Mouse (Mus musculus): ENCODE results near the gene Impg1. TPM values are rescaled to one million over a fixed set of nuclear protein-coding genes. Genes with fewer than 3 reads are reported as not detected.
"Not testable (repeated sequence)": the region's sequence is repeated elsewhere in the genome, so short reads cannot be mapped to it uniquely, and the experiment has no call there.

The Impg1 gene
- polyA plus RNA-seq, 1 experiment from 2014 or later, result not detected

GRCm38 (mm10) chr9:80338026-80338425 lies 127.3 kb downstream of the Impg1 start:
- 94% methylated on average over 6 of the region's 6 CpGs for WGBS
- DNase-seq (ENCODE audit: extremely low spot score, low spot score), result no peak
- H3K4me3 ChIP-seq, result no peak overlapping the region
- H3K27ac ChIP-seq, result no peak overlapping the region
- H3K9me3 ChIP-seq, result no peaks in the 10 kb centered on the region; the same call in 1 of the 2 replicates
- H3K4me1 ChIP-seq, result 0 out of 2 replicates have a peak, but pooled peaks cover 3% of the 10 kb centered on the region
- H3K36me3 ChIP-seq (replicated peaks), result no peaks in the 10 kb centered on the region
- H3K27me3 ChIP-seq (ENCODE audit: poor library complexity, severe bottlenecking), result peaks cover 19% of the 10 kb centered on the region

GRCm38 (mm10) chr9:80335660-80336357 lies 129.5 kb downstream of the Impg1 start:
- H3K27ac ChIP-seq, result no peak overlapping the region
- WGBS, result 90% methylated on average over 13 of the region's 13 CpGs
- no peak for DNase-seq (ENCODE audit: extremely low spot score, low spot score)
- no peak overlapping the region for H3K4me3 ChIP-seq
- no peaks in the 10 kb centered on the region for H3K36me3 ChIP-seq (replicated peaks)
- H3K27me3 ChIP-seq (ENCODE audit: poor library complexity, severe bottlenecking), result peaks cover 25% of the 10 kb centered on the region
- H3K9me3 ChIP-seq, result no peaks in the 10 kb centered on the region
- peaks cover 11% of the 10 kb centered on the region for H3K4me1 ChIP-seq

- H3K9me3 ChIP-seq, result no peaks in the 10 kb centered on the region
- H3K27me3 ChIP-seq (ENCODE audit: poor library complexity, severe bottlenecking), result peaks cover 25% of the 10 kb centered on the region
- H3K4me3 ChIP-seq, result no peak overlapping the region
- no peaks in the 10 kb centered on the region for H3K36me3 ChIP-seq (replicated peaks)
- no peak overlapping the region for H3K27ac ChIP-seq
- DNase-seq (ENCODE audit: extremely low spot score, low spot score), result no peak
- H3K4me1 ChIP-seq, result peaks cover 11% of the 10 kb centered on the region
- 81% methylated on average over 14 of the region's 14 CpGs for WGBS
Observed at GRCm38 (mm10) chr9:80333998-80334605, 131.2 kb downstream of the Impg1 start.

GRCm38 (mm10) chr9:80333466-80333865 lies 131.8 kb downstream of the Impg1 start:
- WGBS, result 72% methylated on average over 8 of the region's 8 CpGs
- peaks cover 25% of the 10 kb centered on the region for H3K27me3 ChIP-seq (ENCODE audit: poor library complexity, severe bottlenecking)
- no peak overlapping the region for H3K27ac ChIP-seq
- no peaks in the 10 kb centered on the region for H3K36me3 ChIP-seq (replicated peaks)
- no peak overlapping the region for H3K4me3 ChIP-seq
- H3K9me3 ChIP-seq, result no peaks in the 10 kb centered on the region
- peaks cover 11% of the 10 kb centered on the region for H3K4me1 ChIP-seq
- no peak for DNase-seq (ENCODE audit: extremely low spot score, low spot score)

GRCm38 (mm10) chr9:80332153-80332552 lies 133.1 kb downstream of the Impg1 start:
- peaks cover 25% of the 10 kb centered on the region for H3K27me3 ChIP-seq (ENCODE audit: poor library complexity, severe bottlenecking)

GRCm38 (mm10) chr9:80321051-80321887 lies 144.0 kb downstream of the Impg1 start:
- not testable (repeated sequence) for H3K27me3 ChIP-seq (ENCODE audit: poor library complexity, severe bottlenecking); H3K36me3 ChIP-seq (replicated peaks); H3K9me3 ChIP-seq; H3K4me1 ChIP-seq; H3K27ac ChIP-seq; H3K4me3 ChIP-seq; DNase-seq (ENCODE audit: extremely low spot score, low spot score)
- 94% methylated on average over 2 of the region's 2 CpGs for WGBS

More at GRCm38 (mm10) chr9:80332153-80332552, 133.1 kb downstream of the Impg1 start:
- peak overlapping the region; percentile 38 for H3K4me3 ChIP-seq
- 22% methylated on average over 14 of the region's 14 CpGs for WGBS
- peaks cover 11% of the 10 kb centered on the region for H3K4me1 ChIP-seq
- H3K27ac ChIP-seq, result no peak overlapping the region
- DNase-seq (ENCODE audit: extremely low spot score, low spot score), result peak; percentile 52
- H3K36me3 ChIP-seq (replicated peaks), result no peaks in the 10 kb centered on the region
- no peaks in the 10 kb centered on the region for H3K9me3 ChIP-seq

- Histone ChIP-seq H3K27me3 (ENCODE audit: poor library complexity, severe bottlenecking) (no peaks in the 10 kb centered on the region), H3K36me3 (replicated peaks) (no peaks in the 10 kb centered on the region), H3K4me1 (no peaks in the 10 kb centered on the region), H3K27ac (no peak overlapping the region), H3K9me3 (no peaks in the 10 kb centered on the region), H3K4me3 (no peak overlapping the region)
- no peak for DNase-seq (ENCODE audit: extremely low spot score, low spot score)
- 89% methylated on average over 6 of the region's 6 CpGs for WGBS
Observed at GRCm38 (mm10) chr9:80318027-80318426, 147.3 kb downstream of the Impg1 start.

GRCm38 (mm10) chr9:80315922-80316321 lies 149.4 kb downstream of the Impg1 start:
- no peaks in the 10 kb centered on the region for H3K27me3 ChIP-seq (ENCODE audit: poor library complexity, severe bottlenecking)
- H3K9me3 ChIP-seq, result no peaks in the 10 kb centered on the region
- WGBS, result 94% methylated on average over 6 of the region's 6 CpGs
- no peak for DNase-seq (ENCODE audit: extremely low spot score, low spot score)
- no peaks in the 10 kb centered on the region for H3K36me3 ChIP-seq (replicated peaks)
- H3K4me3 ChIP-seq, result no peak overlapping the region
- H3K27ac ChIP-seq, result no peak overlapping the region
- no peaks in the 10 kb centered on the region for H3K4me1 ChIP-seq

GRCm38 (mm10) chr9:80313610-80314009 lies 151.7 kb downstream of the Impg1 start:
- H3K9me3 ChIP-seq, result no peaks in the 10 kb centered on the region
- no peaks in the 10 kb centered on the region for H3K27me3 ChIP-seq (ENCODE audit: poor library complexity, severe bottlenecking)
- no peaks in the 10 kb centered on the region for H3K36me3 ChIP-seq (replicated peaks)
- no peak overlapping the region for H3K27ac ChIP-seq
- DNase-seq (ENCODE audit: extremely low spot score, low spot score), result no peak
- H3K4me3 ChIP-seq, result no peak overlapping the region
- no peaks in the 10 kb centered on the region for H3K4me1 ChIP-seq
- 90% methylated on average over 5 of the region's 5 CpGs for WGBS

GRCm38 (mm10) chr9:80307629-80308028 lies 157.7 kb downstream of the Impg1 start:
- no peak overlapping the region for H3K4me3 ChIP-seq
- no peaks in the 10 kb centered on the region for H3K4me1 ChIP-seq
- DNase-seq (ENCODE audit: extremely low spot score, low spot score), result no peak
- no peaks in the 10 kb centered on the region for H3K27me3 ChIP-seq (ENCODE audit: poor library complexity, severe bottlenecking)
- H3K36me3 ChIP-seq (replicated peaks), result no peaks in the 10 kb centered on the region
- H3K9me3 ChIP-seq, result no peaks in the 10 kb centered on the region
- H3K27ac ChIP-seq, result no peak overlapping the region
- WGBS, result 93% methylated on average over 13 of the region's 13 CpGs

- WGBS, result 61% methylated on average over 11 of the region's 11 CpGs
- Histone ChIP-seq H3K4me3 (no peak overlapping the region), H3K27ac (no peak overlapping the region), H3K27me3 (ENCODE audit: poor library complexity, severe bottlenecking) (no peaks in the 10 kb centered on the region), H3K36me3 (replicated peaks) (no peaks in the 10 kb centered on the region), H3K9me3 (no peaks in the 10 kb centered on the region), H3K4me1 (no peaks in the 10 kb centered on the region)
- DNase-seq (ENCODE audit: extremely low spot score, low spot score), result no peak
Observed at GRCm38 (mm10) chr9:80306853-80307252, 158.4 kb downstream of the Impg1 start.

- Histone ChIP-seq H3K9me3 (no peaks in the 10 kb centered on the region), H3K27me3 (ENCODE audit: poor library complexity, severe bottlenecking) (no peaks in the 10 kb centered on the region), H3K36me3 (replicated peaks) (no peaks in the 10 kb centered on the region), H3K4me1 (no peaks in the 10 kb centered on the region), H3K27ac (no peak overlapping the region), H3K4me3 (no peak overlapping the region)
- WGBS, result 93% methylated on average over 4 of the region's 4 CpGs
- DNase-seq (ENCODE audit: extremely low spot score, low spot score), result no peak
Observed at GRCm38 (mm10) chr9:80306390-80306789, 158.9 kb downstream of the Impg1 start.

GRCm38 (mm10) chr9:80303518-80303917 lies 161.8 kb downstream of the Impg1 start:
- 79% methylated on average over 4 of the region's 4 CpGs for WGBS
- no peak overlapping the region for H3K4me3 ChIP-seq
- H3K27ac ChIP-seq, result no peak overlapping the region
- H3K36me3 ChIP-seq (replicated peaks), result no peaks in the 10 kb centered on the region
- no peaks in the 10 kb centered on the region for H3K27me3 ChIP-seq (ENCODE audit: poor library complexity, severe bottlenecking)
- no peaks in the 10 kb centered on the region for H3K4me1 ChIP-seq
- no peaks in the 10 kb centered on the region for H3K9me3 ChIP-seq
- DNase-seq (ENCODE audit: extremely low spot score, low spot score), result no peak

Data from forebrain, embryonic 10.5 days (tissue).